Mouse (Mus musculus): ENCODE data around the gene Ihh. TPM values are rescaled to one million over a fixed set of nuclear protein-coding genes. Genes with fewer than 3 reads are reported as not detected.

Gene Ihh
- polyA plus RNA-seq, 1 experiment from 2014 or later = 30.9 TPM

DNA sequence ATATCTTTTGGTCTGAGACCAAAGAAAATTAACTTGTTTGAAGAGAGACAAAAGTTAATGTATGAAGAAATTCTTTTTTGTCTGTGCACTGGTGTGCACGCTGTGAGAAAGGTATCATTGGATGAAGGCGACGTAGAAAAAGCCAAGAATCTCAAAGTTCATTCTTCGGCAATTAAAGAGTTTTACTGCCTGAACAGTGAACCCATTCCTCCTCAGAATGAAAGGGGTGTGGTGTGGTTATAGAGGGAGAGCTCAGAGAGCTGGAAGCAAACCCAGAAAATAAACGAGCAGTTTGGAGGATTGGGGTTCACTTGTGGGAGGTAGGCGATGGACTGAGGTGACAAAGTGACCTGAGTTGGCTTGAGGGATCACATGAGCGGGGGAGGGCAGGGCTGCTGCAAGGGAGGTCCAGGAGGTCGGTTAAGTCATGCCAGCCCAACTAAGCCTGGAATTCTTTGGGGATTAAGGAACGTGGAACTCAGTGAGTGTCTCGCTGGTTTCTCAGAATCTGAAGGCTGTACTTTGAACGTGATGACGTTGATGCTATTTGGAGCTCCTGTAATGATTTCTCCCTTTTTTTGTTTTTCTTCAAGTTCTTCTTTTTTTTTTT, 15.1 kb downstream of the Ihh start:
- H3K9ac ChIP-seq = no peak overlapping the region
- H3K4me1 ChIP-seq (replicated peaks) = no peaks in the 10 kb centered on the region
- H3K27ac ChIP-seq = peak overlapping the region; percentile 85
- H3K36me3 ChIP-seq = no peaks in the 10 kb centered on the region
- 35% methylated on average over 12 of the region's 12 CpGs for WGBS
- ATAC-seq = peak; percentile 84
- H3K9me3 ChIP-seq = no peaks in the 10 kb centered on the region
- peak overlapping the region; percentile 48 for H3K4me2 ChIP-seq (replicated peaks)
- no peak overlapping the region for H3K4me3 ChIP-seq (replicated peaks)
- no peaks in the 10 kb centered on the region for H3K27me3 ChIP-seq (replicated peaks)

DNA sequence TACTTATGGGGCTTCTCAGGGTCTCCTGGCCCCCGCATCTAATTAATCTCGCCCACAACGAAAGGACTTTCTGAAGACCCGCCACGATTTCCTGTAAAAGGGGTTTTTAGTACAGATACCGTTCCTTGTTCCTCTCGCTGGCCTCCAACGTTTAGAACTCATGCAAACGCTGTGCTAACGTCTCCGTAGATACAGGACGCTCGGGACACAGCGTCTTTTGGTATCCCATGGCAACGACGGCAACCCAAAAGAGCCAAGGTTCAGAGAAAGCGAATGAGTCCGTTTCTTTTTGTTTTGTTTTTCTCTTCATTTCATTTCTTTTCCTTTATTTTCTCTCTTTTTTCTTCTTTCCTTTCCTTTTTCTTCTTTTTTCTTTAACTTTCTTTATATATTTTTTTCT, 16.1 kb downstream of the Ihh start, which contains the start of gene Cfap65:
Gene Cfap65, minus strand, starts transcription at position 198 of the 400 bp plus-strand sequence.
- Histone ChIP-seq H3K4me2 (replicated peaks) (peak within 1 kb of the TSS; percentile 55), H3K4me3 (replicated peaks) (no peak within 1 kb of the TSS; the same call in 1 of the 2 replicates), H3K27ac (peak within 1 kb of the TSS; percentile 85), H3K27me3 (replicated peaks) (no peaks in the 10 kb centered on the region), H3K36me3 (no peaks in the 10 kb centered on the region), H3K9ac (no peak within 1 kb of the TSS), H3K9me3 (no peaks in the 10 kb centered on the region), H3K4me1 (replicated peaks) (no peaks in the 10 kb centered on the region)
- peak; percentile 68; the same call in 1 of the 2 replicates for ATAC-seq
- 1% methylated on average over 18 of the region's 18 CpGs for WGBS

DNA sequence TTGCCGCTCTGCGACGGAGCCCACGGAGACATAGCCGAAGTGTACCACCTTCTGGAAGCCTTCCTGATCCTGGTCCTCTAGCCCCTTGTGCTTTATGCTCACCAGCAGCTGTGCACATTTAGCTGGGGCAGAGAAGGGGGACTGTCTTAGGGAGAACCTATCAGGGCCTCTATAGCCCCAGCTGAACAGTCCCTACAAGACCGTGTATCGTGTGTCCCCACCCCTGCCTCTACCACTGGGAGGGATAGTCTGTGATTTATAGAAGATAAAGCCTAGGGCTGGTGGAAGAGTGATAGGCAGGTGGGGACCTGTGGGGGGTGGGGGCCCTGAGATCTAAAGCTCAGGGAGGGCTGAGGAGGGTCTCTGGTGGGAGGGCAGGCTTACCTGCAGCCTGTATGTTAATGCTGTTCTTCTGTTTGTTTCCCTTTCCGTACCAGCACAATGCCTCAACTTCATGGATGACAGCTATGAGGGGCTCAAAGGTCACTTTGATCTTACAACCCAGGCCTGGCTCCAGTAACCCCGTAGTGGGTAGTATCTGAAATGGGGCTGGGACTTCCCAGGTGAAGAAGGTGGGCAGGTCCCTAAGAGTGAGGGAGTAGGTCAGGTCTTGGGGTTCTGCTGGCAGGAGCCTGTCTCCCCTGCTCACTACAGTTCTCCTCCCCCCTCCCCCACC, 23.7 kb downstream of the Ihh start:
- H3K9me3 ChIP-seq = no peaks in the 10 kb centered on the region
- H3K4me1 ChIP-seq (replicated peaks) = 0 out of 2 replicates have a peak, but pooled peaks cover 4% of the 10 kb centered on the region
- H3K27ac ChIP-seq = no peak overlapping the region
- ATAC-seq = peak; percentile 73
- H3K4me2 ChIP-seq (replicated peaks) = no peak overlapping the region
- no peak overlapping the region for H3K9ac ChIP-seq
- 71% methylated on average over 9 of the region's 9 CpGs for WGBS
- no peaks in the 10 kb centered on the region; the same call in 1 of the 2 replicates for H3K27me3 ChIP-seq (replicated peaks)
- no peaks in the 10 kb centered on the region for H3K36me3 ChIP-seq
- H3K4me3 ChIP-seq (replicated peaks) = no peak overlapping the region

DNA sequence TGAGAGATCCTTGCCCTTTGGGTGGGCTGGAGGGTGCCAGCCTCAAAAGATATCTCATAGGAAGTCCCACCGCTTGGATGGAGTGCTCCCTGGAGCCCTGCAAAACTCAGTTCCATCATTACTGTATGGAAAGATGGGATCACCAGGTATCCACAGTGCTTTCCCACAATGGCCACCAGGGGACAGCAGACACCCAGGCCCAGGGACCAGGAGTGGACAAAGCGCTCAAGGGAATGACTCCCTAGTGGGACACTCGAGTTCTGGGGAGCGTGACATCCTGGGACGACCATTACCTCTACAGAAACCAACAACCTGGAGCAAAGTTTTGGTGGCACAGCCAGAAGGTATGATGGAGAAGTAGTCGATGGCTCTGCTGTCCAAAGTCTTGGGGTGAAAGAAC, 24.8 kb downstream of the Ihh start:
- peak; percentile 58 for ATAC-seq
- Histone ChIP-seq H3K9ac (no peak overlapping the region), H3K27me3 (replicated peaks) (no peaks in the 10 kb centered on the region; the same call in 1 of the 2 replicates), H3K4me3 (replicated peaks) (no peak overlapping the region), H3K9me3 (no peaks in the 10 kb centered on the region), H3K27ac (no peak overlapping the region), H3K4me2 (replicated peaks) (no peak overlapping the region), H3K36me3 (no peaks in the 10 kb centered on the region), H3K4me1 (replicated peaks) (0 out of 2 replicates have a peak, but pooled peaks cover 4% of the 10 kb centered on the region)
- 36% methylated on average over 6 of the region's 6 CpGs for WGBS

DNA sequence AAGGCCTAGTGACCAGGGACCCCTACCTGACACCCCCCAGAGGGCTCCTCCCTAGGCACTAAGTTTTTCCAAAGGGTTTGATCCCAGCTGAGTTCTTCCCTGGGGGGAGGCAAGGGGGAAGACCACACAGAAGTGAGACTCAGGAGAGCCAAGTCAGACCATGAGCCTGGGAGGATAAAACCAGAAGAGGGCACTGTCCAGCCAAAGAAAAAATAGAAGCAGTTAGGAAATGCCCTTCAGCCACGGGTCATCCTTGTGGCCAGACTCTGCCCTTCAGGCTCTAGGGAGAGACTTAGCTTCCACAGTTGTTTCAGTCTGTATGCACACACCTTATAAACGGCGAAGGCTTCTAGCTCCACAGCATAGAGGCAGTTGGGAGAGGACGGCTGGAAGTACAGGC, 27.0 kb downstream of the Ihh start:
- Histone ChIP-seq H3K4me2 (replicated peaks) (no peak overlapping the region), H3K27ac (no peak overlapping the region), H3K9ac (no peak overlapping the region), H3K9me3 (no peaks in the 10 kb centered on the region), H3K27me3 (replicated peaks) (no peaks in the 10 kb centered on the region; the same call in 1 of the 2 replicates), H3K4me1 (replicated peaks) (0 out of 2 replicates have a peak, but pooled peaks cover 4% of the 10 kb centered on the region), H3K36me3 (no peaks in the 10 kb centered on the region), H3K4me3 (replicated peaks) (no peak overlapping the region)
- WGBS = 61% methylated on average over 4 of the region's 4 CpGs
- no peak for ATAC-seq

DNA sequence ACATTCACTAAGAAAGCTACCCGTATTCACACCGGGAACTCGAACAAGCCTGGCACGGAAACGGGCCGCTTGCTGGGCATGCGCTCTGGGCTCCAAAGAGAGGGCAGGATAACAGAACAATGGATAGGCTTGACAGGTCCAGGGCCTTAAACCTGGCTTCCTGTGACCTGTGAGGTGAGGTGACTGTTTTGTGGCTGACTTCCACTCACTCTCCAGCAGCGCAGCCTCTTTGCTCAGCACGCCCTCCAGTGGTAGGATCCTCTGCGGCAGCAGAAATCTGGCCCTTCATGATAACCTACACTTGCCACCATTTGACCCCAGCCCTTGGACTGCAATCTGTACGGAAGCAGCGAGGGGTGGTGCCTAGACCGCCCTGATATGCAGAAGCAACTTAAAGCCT, 35.8 kb downstream of the Ihh start:
- H3K36me3 ChIP-seq = no peaks in the 10 kb centered on the region
- peaks cover 3% of the 10 kb centered on the region; the same call in 1 of the 2 replicates for H3K27me3 ChIP-seq (replicated peaks)
- no peak overlapping the region for H3K4me3 ChIP-seq (replicated peaks)
- WGBS = 20% methylated on average over 13 of the region's 13 CpGs
- no peaks in the 10 kb centered on the region for H3K9me3 ChIP-seq
- no peak overlapping the region for H3K9ac ChIP-seq
- no peak overlapping the region for H3K4me2 ChIP-seq (replicated peaks)
- ATAC-seq = no peak
- H3K27ac ChIP-seq = no peak overlapping the region
- no peaks in the 10 kb centered on the region for H3K4me1 ChIP-seq (replicated peaks)

DNA sequence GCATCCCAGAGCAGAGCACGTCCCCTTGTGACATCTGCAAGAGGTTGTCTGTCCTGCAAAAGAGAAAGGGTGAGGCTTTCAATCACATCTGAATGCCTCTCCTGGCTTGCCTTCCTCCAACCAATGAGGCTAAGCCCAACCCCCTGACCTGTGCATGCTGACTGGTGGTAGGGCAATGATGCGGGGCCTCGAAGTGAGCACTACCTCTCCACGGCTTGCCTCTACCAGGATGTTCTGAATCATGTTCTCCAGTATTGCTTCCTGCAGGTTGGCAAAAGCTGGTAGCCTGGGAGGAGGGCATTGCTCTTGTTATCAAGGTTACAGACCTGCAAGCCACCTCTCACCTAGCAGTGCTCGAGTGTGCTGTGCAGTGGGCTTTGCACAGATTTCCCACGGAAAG, 49.3 kb downstream of the Ihh start:
- 20% methylated on average over 6 of the region's 6 CpGs for WGBS
- H3K9ac ChIP-seq = no peak overlapping the region

DNA sequence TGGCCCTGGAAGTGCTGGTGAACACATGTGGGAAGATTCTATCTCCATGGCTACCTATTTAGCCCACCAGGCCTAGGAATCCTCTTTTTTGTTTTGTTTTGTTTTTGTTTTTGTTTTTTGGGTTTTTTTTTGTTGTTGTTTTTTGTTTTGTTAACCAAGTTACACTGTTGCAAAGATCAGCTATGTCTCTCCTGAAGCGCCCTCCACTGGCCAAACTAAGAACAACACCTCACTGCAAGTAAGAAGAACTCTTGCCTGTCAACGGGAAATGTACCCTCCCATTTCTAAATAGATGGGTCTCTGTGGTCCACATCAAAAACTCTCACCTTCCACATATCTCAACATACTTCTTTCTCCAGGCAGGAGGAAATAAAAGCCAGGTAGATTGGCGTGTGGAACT, 49.8 kb downstream of the Ihh start:
- WGBS = 17% methylated on average over 3 of the region's 3 CpGs
- Histone ChIP-seq H3K36me3 (no peaks in the 10 kb centered on the region), H3K27me3 (replicated peaks) (peaks cover 37% of the 10 kb centered on the region), H3K4me3 (replicated peaks) (no peak overlapping the region), H3K9ac (no peak overlapping the region), H3K9me3 (no peaks in the 10 kb centered on the region), H3K4me1 (replicated peaks) (peaks cover 15% of the 10 kb centered on the region; the same call in 1 of the 2 replicates), H3K4me2 (replicated peaks) (no peak overlapping the region), H3K27ac (no peak overlapping the region)
- no peak for ATAC-seq

More for the DNA sequence above, 49.3 kb downstream of the Ihh start:
- H3K36me3 ChIP-seq = no peaks in the 10 kb centered on the region
- H3K9me3 ChIP-seq = no peaks in the 10 kb centered on the region
- ATAC-seq = no peak
- H3K4me1 ChIP-seq (replicated peaks) = peaks cover 15% of the 10 kb centered on the region; the same call in 1 of the 2 replicates
- no peak overlapping the region for H3K27ac ChIP-seq
- H3K4me2 ChIP-seq (replicated peaks) = no peak overlapping the region
- peaks cover 37% of the 10 kb centered on the region for H3K27me3 ChIP-seq (replicated peaks)
- no peak overlapping the region for H3K4me3 ChIP-seq (replicated peaks)

DNA sequence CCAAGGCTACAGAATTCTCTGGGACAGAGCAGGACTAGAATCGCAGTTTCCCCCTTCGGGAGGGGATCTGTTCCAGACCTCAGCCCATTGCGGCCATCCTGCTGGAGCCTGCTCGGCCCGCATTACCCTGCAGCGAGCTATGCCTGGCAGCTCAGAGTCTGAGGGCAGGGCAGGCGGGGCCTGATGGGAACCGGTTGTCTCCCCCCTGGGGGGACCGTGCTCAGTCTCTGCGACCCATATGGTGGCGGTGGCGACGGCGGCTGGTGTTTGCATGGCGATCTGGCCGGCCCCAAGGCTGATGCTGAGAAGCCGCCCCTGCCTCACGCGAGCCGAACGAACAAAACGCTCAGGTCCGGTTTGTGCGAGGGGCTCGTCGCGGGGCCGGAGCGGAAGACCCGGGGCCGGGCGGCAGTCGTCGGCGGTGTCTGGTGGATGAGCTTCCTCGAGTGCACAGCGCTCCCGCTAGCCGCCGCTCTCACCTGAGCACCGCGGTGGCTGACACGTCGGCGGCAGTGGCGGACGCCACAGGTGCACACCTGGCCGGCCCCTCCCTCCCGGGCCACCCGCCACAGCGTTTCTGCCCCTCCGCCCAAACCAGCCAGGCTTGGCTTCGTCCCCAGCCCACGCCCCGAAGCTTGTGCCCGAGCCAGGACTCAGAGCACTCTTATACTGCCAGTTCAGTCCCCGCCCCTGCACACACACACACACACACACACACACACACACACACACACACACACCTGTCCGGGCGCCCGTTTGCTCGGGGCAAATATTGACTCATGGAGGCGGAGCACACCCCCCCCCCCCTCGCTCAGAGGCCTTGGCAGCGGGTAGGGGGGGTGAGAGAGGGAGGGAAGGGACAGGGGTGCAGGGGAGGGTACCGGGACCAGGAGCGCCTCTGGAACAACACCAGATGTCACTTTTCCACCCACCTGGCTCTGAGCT, 50.9 kb downstream of the Ihh start:
- peak overlapping the region; percentile 38 for H3K4me3 ChIP-seq (replicated peaks)
- H3K27ac ChIP-seq = peak overlapping the region; percentile 56; the same call in 1 of the 2 replicates
- peak; percentile 84 for ATAC-seq
- H3K4me1 ChIP-seq (replicated peaks) = peaks cover 15% of the 10 kb centered on the region; the same call in 1 of the 2 replicates
- H3K9ac ChIP-seq = peak overlapping the region; percentile 42
- H3K36me3 ChIP-seq = no peaks in the 10 kb centered on the region
- peak overlapping the region; percentile 81 for H3K4me2 ChIP-seq (replicated peaks)
- WGBS = under 1% methylated on average over 59 of the region's 66 CpGs
- H3K9me3 ChIP-seq = no peaks in the 10 kb centered on the region
- peaks cover 43% of the 10 kb centered on the region for H3K27me3 ChIP-seq (replicated peaks)

DNA sequence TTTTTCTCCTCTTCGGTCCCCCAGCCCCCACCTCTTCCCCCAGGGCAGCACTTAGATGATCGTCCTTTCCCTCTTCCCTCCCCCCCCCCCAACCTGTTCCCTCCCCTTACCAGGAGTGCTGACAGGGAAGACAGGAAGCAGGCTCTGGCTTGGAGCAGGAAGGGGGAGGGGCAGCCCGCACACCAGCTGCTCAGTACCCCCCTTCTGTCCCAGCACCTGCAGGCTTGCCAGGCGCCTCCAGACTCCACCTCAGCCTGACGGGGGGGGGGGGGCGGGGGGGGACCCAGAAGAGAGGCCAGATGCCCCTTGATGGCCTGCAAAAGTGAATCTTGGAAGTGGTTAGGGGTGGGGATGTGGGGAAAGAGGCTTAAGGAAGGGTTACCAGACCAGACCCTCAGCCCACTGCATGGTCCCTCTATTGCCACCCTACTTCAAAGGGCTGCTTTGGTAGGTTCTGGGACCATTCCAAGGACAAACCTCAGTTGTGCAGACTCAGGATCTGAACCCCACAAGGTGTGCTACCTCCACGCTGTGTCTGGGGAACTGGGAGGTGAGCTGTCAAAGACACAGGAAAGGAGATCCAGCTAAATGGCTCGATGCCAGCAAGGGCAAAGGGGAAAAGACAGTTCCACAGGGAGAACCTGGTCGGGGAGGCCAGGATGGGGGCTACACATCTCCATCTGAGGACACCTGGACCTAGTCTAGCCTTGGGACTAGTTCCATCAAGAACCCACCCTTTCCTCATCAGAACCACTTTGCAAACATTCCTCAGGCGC, 52.6 kb downstream of the Ihh start:
- WGBS = 16% methylated on average over 8 of the region's 10 CpGs
- Histone ChIP-seq H3K36me3 (no peaks in the 10 kb centered on the region), H3K9ac (no peak overlapping the region), H3K4me2 (replicated peaks) (no peak overlapping the region), H3K27me3 (replicated peaks) (peaks cover 55% of the 10 kb centered on the region), H3K4me1 (replicated peaks) (peaks cover 15% of the 10 kb centered on the region; the same call in 1 of the 2 replicates), H3K27ac (no peak overlapping the region), H3K9me3 (no peaks in the 10 kb centered on the region), H3K4me3 (replicated peaks) (no peak overlapping the region)
- ATAC-seq = peak; percentile 22; the same call in 1 of the 2 replicates

DNA sequence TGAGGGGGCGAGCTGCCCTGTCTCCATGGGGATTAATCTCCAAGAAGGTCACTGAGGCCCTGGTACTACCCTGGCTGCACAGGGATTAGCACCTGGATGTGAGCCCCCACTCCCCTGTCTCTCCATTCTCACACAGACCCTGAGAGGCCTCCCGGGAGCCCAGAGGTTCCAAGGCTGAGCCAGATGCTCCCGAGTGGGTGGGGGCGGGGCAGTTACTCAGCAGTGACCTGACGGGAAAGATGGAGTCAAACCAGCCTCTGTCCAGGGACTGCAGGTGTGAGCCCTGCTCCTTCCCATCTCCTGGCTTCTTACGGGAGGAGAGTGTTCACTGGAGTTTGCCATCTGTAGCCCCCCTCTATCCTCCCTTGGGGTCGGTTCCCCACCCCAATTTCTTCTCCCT, 53.5 kb downstream of the Ihh start:
- Histone ChIP-seq H3K27ac (no peak overlapping the region), H3K27me3 (replicated peaks) (peaks cover 60% of the 10 kb centered on the region), H3K4me1 (replicated peaks) (peaks cover 16% of the 10 kb centered on the region), H3K4me3 (replicated peaks) (no peak overlapping the region), H3K36me3 (no peaks in the 10 kb centered on the region), H3K9me3 (no peaks in the 10 kb centered on the region), H3K9ac (no peak overlapping the region), H3K4me2 (replicated peaks) (0 out of 2 replicates have a peak overlapping the region, but pooled peaks have one; percentile 17)
- 9% methylated on average over 7 of the region's 7 CpGs for WGBS
- ATAC-seq = no peak
